Mouse (Mus musculus) forebrain, embryonic 12.5 days (tissue): ENCODE measurements around the gene H3f3a. TPM values are rescaled to one million over a fixed set of nuclear protein-coding genes. Genes with fewer than 3 reads are reported as not detected.
A peak's percentile ranks its signal among the peaks of the same experiment; 100 is the strongest.

Experiments
- ATAC-seq: fragments of 200-750 bp; cut with Nextera tagmentation; 2 replicates; pipeline ENCODE4 v1.8.0; 2017; ENCODE audit warnings: moderate TSS enrichment; ENCODE audit not compliant: low FRiP score
- H3K27ac ChIP-seq: fragments of 300-500 bp; sonication (generic); 2 replicates; pipeline ENCODE4 v1.5.1; 2016; ENCODE audit warnings: mild to moderate bottlenecking
- H3K27me3 ChIP-seq: fragments of 300-500 bp; sonication (generic); 2 replicates; pipeline ENCODE4 v1.6.1; 2016; ENCODE audit warnings: mild to moderate bottlenecking
- H3K36me3 ChIP-seq: fragments of 300-500 bp; sonication (generic); replicated peaks from 2 replicates; pipeline ENCODE4 v1.6.1; 2016; ENCODE audit warnings: mild to moderate bottlenecking
- H3K4me1 ChIP-seq: fragments of 300-500 bp; sonication (generic); 2 replicates; pipeline ENCODE4 v1.6.1; 2016
- H3K4me2 ChIP-seq: fragments of 300-500 bp; sonication (generic); 2 replicates; pipeline ENCODE4 v1.6.1; 2016; ENCODE audit warnings: mild to moderate bottlenecking, moderate library complexity
- H3K4me3 ChIP-seq: fragments of 300-500 bp; sonication (generic); replicated peaks from 2 replicates; pipeline ENCODE4 v1.5.1; 2016; ENCODE audit warnings: mild to moderate bottlenecking
- H3K9ac ChIP-seq: fragments of 300-500 bp; sonication (generic); 2 replicates; pipeline ENCODE4 v1.6.1; 2016; ENCODE audit warnings: mild to moderate bottlenecking
- H3K9me3 ChIP-seq: fragments of 300-500 bp; sonication (generic); 2 replicates; pipeline ENCODE4 v1.6.1; 2016
- WGBS: fragments of 180-500 bp; shearing (Covaris S2); methylation state at CpG from one replicate; pipeline ENCODE4 v1.1.7; 2016; 5-methylcytosine and 5-hydroxymethylcytosine counted together
- polyA plus RNA-seq: library from polyadenylated mRNA; unstranded; fragments of >200 nt; fragmentation: Nextera tagmentation; extraction: Ambion mirVana; gene quantifications from 2 replicates; pipeline ENCODE4 v1.2.1, GENCODE M21; 2016

Gene H3f3a
- polyA plus RNA-seq, 1 experiment from 2014 or later = 3,507 TPM

DNA sequence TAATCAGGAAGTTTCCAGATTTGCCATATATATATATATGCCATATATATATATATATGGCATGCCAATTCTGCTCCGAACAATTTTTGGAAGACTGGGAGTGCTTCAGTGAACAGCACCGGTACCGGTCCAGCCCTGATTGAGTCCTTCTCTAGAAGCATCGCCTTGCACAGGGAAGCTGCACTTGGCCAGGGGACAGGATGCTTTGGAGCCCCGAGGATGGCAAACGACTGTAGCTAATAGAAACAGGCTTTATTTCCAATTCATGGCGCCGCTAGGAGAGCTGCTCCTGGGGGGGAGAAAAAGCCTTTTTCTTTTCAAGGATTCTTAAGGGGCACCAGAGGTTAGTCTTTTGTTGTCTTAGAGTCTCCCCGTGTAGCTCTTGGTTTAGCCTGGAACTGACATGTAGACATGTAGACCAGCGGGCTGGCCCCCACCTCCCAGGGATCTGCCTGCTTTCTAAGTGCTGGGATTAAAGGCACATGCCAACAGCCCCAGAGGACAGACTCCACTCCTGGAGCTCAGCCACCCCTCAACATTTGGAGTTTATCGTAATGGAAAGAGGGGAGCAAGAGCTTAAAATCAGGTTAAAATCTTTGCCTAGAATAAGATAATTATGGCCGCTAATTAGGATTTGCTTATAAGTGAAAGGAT, 1.8 kb upstream of the H3f3a start:
- H3K27me3 ChIP-seq = no peaks in the 10 kb centered on the region
- H3K36me3 ChIP-seq = peaks cover 3% of the 10 kb centered on the region
- 0 out of 2 replicates have a peak overlapping the region, but pooled peaks have one; percentile 1 for H3K4me3 ChIP-seq
- 32% methylated on average over 12 of the region's 12 CpGs for WGBS
- peaks cover 26% of the 10 kb centered on the region for H3K4me1 ChIP-seq
- H3K4me2 ChIP-seq = peak overlapping the region; percentile 21
- no peaks in the 10 kb centered on the region for H3K9me3 ChIP-seq
- no peak for ATAC-seq
- peak overlapping the region; percentile 56 for H3K27ac ChIP-seq
- peak overlapping the region; percentile 51 for H3K9ac ChIP-seq

DNA sequence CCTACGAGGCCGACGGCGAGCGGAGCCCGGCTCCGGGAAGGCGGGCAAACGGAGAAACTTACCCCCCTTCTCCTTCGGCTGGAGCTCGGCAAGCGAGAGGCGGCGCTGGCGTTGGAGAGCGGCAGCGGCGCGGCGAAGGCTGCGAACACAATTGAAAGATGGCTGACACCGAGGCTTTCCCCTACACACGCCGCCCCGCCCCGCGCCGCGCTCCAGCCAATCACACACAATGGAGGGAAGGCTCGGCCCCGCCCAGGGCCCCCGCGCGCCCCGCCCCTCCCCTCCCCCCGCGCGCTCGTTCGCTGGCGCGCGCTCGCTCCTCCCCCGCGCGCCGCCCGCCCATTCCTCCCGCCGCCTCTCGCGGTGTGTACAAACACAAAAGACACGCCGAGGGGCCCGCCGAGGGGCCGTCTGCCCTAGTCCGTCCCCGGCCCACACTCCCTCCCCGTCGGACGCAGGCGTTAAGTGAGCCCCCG, 296 bp downstream of the H3f3a start:
- Histone ChIP-seq H3K9ac (peak overlapping the region; percentile 99), H3K4me2 (peak overlapping the region; percentile 72), H3K27ac (peak overlapping the region; percentile 99), H3K27me3 (no peaks in the 10 kb centered on the region), H3K9me3 (no peaks in the 10 kb centered on the region), H3K4me1 (peaks cover 39% of the 10 kb centered on the region), H3K4me3 (peak overlapping the region; percentile 91), H3K36me3 (peaks cover 22% of the 10 kb centered on the region)
- 1% methylated on average over 51 of the region's 65 CpGs for WGBS
- ATAC-seq = peak; percentile 95

DNA sequence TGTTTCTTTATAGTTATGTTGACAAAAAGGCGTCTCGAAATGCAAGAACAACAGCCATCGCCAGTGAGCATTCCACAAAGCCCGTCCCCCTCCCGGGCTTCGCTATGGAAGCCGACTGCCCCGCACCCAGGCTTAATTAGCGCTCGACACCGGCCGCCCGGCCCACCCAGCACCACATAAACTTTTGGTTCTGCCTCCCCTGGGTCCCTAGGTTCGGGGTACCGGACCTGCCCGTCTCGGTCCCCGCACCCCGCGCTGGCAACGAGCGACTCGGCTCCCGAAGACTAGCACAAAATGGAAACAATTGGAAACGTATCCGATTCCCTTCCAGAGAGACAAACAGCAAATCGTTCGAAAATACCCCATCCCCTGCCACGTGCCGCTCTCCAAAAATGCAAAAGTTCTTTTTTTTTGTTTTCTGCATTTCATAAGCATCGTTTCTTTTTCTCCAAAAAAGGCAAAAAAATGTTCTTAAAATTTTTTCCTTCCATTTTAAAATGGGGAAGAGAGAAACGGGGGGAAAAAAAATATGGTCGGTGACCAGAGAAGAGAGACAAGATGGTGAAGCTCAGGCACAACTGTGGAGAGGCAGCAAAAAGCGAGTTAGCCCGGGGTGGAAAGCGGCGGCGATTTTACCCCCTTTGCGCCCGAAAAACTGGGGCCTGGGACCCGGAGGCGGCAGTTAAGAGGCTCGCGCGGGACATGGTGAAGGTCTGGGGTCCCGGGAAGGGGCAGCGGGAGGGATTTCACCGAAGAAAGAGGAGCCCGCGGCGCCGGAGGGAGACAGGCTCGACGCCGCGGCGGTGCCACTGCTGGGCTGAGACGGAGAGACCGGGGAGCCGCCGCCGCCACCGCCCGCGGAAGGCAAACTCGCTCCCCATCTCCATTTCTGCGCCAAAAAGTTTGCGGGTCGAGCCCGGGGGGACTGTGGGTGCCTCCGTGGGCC, 1.0 kb downstream of the H3f3a start:
- peak; percentile 45 for ATAC-seq
- Histone ChIP-seq H3K9ac (peak overlapping the region; percentile 99), H3K27ac (peak overlapping the region; percentile 99), H3K4me3 (peak overlapping the region; percentile 91), H3K9me3 (no peaks in the 10 kb centered on the region), H3K27me3 (no peaks in the 10 kb centered on the region), H3K4me2 (peak overlapping the region; percentile 49), H3K4me1 (peaks cover 44% of the 10 kb centered on the region), H3K36me3 (peaks cover 28% of the 10 kb centered on the region)
- WGBS = under 1% methylated on average over 64 of the region's 71 CpGs

DNA sequence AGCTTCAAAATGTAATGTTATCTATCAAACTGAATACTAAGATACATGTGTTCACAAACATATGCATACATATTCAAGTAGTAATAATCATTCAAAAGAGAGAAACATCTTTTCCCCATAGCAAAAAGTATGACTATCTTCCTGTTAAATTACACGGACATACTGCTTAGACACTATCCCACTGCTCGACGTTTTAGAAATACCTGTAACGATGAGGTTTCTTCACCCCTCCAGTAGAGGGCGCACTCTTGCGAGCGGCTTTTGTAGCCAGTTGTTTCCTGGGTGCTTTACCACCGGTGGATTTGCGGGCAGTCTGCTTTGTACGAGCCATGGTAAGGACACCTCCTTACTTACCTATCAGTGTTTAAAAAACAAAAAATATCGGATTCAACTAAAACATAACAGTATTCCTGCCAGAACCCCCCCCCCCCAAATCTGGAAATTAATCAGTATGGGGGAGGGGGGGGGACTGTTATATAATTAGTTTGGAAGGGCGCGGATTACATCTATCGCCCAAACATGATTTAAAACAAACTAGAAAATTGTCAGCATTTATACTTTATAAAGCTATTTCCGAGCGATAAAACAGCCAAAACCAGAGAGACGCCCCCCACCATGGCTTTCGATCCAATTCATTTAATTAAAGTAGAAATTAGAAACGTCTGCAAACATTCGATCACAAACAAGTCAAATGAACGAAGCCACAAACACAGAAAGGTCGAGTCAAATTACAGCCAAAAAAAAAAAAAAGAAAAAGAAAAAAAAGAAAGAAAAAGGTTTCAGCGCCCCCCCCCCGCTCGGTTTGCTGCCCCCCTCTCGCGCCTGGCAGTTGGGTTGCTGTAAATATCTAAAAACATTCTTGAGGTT, 1.9 kb downstream of the H3f3a start:
- Histone ChIP-seq H3K27ac (peak overlapping the region; percentile 99), H3K27me3 (no peaks in the 10 kb centered on the region), H3K4me3 (peak overlapping the region; percentile 91), H3K9ac (peak overlapping the region; percentile 99), H3K9me3 (no peaks in the 10 kb centered on the region), H3K36me3 (peaks cover 37% of the 10 kb centered on the region), H3K4me1 (peaks cover 52% of the 10 kb centered on the region), H3K4me2 (peak overlapping the region; percentile 49)
- WGBS = 6% methylated on average over 27 of the region's 27 CpGs
- no peak for ATAC-seq

DNA sequence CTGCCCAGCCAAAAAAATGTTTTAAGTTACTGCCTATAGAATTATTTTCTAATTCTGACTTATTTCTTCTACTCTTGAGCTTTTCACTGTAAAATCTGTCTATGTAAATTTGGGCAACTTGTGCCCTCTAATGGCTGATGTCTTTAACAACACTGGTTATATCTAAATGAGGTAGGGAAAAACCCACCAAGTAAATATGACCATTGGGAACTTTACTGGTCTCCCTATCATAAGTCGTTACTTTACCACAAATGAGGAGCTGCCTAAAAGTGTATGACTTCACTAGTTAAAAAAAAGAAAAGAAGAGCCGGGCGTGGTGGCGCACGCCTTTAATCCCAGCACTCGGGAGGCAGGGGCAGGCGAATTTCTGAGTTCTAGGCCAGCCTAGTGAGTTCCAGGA, 2.8 kb downstream of the H3f3a start:
- H3K27me3 ChIP-seq = no peaks in the 10 kb centered on the region
- ATAC-seq = no peak
- peaks cover 45% of the 10 kb centered on the region for H3K36me3 ChIP-seq
- WGBS = 80% methylated on average over 7 of the region's 7 CpGs
- no peak overlapping the region for H3K27ac ChIP-seq
- H3K4me2 ChIP-seq = peak overlapping the region; percentile 49
- peak overlapping the region; percentile 91 for H3K4me3 ChIP-seq
- peaks cover 51% of the 10 kb centered on the region for H3K4me1 ChIP-seq
- no peak overlapping the region for H3K9ac ChIP-seq
- H3K9me3 ChIP-seq = no peaks in the 10 kb centered on the region

DNA sequence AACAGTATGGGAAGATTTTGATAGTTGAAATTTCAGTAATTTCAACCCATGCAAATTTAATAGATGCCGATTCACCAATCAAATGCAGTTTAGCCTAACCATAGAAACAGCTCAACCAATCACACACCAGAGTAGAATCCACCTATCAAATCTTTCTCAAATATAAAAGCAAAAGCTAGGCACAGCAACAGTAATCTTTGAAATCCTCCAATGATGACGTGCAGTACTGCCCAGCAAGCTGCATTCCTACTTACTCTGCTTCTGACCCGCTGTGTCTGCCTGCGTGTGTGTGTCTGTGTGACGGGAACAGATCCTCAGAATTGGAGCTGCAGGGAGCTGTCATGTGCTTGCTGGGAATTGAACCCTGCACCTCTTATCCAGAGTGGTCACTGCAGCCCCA, 4.9 kb downstream of the H3f3a start:
- Histone ChIP-seq H3K27ac (no peak overlapping the region), H3K27me3 (no peaks in the 10 kb centered on the region), H3K9me3 (no peaks in the 10 kb centered on the region), H3K36me3 (peaks cover 67% of the 10 kb centered on the region), H3K4me1 (peaks cover 33% of the 10 kb centered on the region), H3K4me3 (no peak overlapping the region), H3K4me2 (no peak overlapping the region), H3K9ac (no peak overlapping the region)
- WGBS = 81% methylated on average over 5 of the region's 5 CpGs
- ATAC-seq = no peak

DNA sequence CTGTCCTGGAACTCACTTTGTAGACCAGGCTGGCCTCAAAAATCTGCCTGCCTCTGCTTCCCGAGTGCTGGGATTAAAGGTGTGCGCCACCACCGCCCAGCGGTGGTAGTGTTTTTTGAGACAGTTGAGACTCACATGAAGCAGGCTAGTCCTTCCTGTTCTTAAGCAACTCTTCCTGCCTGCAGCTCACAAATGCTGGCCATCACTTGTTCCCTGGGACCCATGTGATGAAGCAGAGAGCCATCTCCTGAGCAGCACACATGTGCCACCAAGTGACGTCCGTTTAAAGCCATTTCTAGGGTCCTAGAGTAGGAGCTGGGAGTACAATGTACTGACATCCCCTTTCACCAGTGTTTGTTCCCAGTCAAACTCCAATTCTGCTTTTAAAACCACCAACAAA, 9.9 kb downstream of the H3f3a start:
- Histone ChIP-seq H3K27ac (no peak overlapping the region), H3K4me3 (no peak overlapping the region), H3K36me3 (peaks cover 83% of the 10 kb centered on the region), H3K9ac (no peak overlapping the region), H3K9me3 (no peaks in the 10 kb centered on the region), H3K4me1 (peaks cover 14% of the 10 kb centered on the region), H3K4me2 (no peak overlapping the region), H3K27me3 (no peaks in the 10 kb centered on the region)
- 89% methylated on average over 6 of the region's 6 CpGs for WGBS
- no peak for ATAC-seq

DNA sequence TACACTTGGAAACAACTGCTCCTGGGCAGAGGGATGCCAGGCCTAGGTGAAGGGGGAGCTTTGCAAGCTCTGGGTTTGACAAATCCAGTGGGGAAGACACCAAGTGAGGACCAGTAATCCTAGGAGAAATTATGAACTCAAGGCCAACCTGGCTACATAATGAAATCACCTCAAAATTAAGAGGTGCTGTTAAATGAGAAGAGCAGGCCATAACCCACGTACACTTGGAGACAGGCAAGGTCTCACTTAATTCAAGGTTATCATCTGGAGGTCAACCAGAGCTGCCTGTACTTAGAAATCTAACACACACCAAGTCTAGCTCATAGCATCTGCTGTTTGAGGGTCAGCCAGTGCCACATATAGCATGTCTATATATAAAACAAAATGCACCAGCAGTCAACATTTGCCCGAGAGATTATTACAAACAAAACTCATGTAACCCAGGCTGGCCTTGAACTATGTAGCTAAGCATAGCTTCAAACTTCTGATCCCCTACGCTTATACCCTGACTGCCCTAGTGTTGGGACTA, 12.2 kb downstream of the H3f3a start:
- Histone ChIP-seq H3K4me1 (no peaks in the 10 kb centered on the region), H3K4me3 (no peak overlapping the region), H3K4me2 (no peak overlapping the region), H3K27me3 (0 out of 2 replicates have a peak, but pooled peaks cover 4% of the 10 kb centered on the region), H3K27ac (no peak overlapping the region), H3K9ac (no peak overlapping the region), H3K9me3 (no peaks in the 10 kb centered on the region), H3K36me3 (peaks cover 62% of the 10 kb centered on the region)
- 0 out of 2 replicates have a peak, but pooled peaks have one; percentile 30 for ATAC-seq
- 89% methylated on average over 3 of the region's 3 CpGs for WGBS

DNA sequence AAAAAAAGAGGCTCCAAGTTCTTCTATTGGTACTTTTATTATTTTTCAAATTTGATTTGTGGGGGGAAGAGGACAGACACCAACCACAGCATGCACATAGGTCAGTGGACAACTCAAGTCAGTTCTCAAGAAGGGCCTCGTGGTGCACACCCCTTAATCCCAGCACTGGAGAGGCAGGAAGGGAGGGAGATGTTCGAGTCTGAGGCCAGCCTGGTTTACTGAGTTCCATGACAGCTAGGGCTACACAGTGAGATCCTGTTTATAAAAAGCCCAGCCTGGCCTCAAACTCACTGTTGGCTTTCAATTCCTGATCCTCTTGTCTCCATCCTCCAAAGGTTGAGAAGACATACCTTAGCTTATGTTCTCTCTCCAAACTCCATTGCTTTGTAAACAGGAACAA, 12.9 kb downstream of the H3f3a start:
- WGBS = 60% methylated on average over 2 of the region's 2 CpGs
- Histone ChIP-seq H3K9ac (no peak overlapping the region), H3K36me3 (peaks cover 55% of the 10 kb centered on the region), H3K27ac (no peak overlapping the region), H3K27me3 (0 out of 2 replicates have a peak, but pooled peaks cover 4% of the 10 kb centered on the region), H3K4me3 (no peak overlapping the region), H3K9me3 (no peaks in the 10 kb centered on the region), H3K4me2 (no peak overlapping the region), H3K4me1 (no peaks in the 10 kb centered on the region)
- ATAC-seq = no peak

DNA sequence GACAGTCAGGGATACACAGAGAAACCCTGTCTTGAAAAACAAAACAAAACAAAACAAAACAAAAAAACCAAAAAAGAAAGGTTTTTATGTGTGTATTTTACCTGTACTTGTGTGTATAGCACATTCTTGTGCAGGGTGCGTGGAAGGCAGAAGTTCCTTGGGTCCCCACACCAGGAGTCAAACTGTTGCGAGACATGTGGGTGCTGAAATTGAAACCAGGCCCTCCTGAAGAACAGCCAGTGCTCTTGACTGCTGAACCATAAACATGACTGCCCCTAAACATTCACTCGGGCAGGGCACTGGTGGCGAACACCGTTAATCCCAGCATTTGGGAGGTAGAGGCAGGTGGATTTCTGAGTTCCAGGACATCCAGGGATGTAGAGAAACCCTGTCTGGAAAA, 13.7 kb downstream of the H3f3a start:
- Histone ChIP-seq H3K27me3 (0 out of 2 replicates have a peak, but pooled peaks cover 4% of the 10 kb centered on the region), H3K4me3 (no peak overlapping the region), H3K27ac (no peak overlapping the region), H3K9ac (no peak overlapping the region), H3K9me3 (no peaks in the 10 kb centered on the region), H3K4me1 (no peaks in the 10 kb centered on the region), H3K36me3 (peaks cover 47% of the 10 kb centered on the region), H3K4me2 (no peak overlapping the region)
- ATAC-seq = no peak
- WGBS = 93% methylated on average over 5 of the region's 5 CpGs

DNA sequence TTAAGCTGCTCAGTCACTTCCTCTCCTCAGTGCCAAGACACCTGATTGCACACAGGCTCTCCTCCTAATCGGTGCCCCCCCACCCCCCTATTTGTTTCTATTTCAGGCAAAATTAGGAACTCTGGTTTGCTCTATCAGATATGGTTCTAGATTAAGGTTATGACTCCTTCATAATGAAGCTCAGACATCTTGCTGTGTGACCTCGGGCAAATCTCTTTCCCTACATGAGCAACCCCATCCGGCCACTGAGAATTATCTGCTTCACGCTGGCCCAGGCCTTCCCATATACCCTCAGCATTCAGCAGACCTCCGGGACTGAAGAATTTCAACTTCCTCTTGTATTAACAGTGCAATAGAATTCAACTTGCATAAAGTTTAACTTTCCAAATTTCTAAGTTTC, 14.5 kb downstream of the H3f3a start:
- Histone ChIP-seq H3K27ac (no peak overlapping the region), H3K4me3 (no peak overlapping the region), H3K27me3 (0 out of 2 replicates have a peak, but pooled peaks cover 4% of the 10 kb centered on the region), H3K36me3 (peaks cover 39% of the 10 kb centered on the region), H3K9ac (no peak overlapping the region), H3K4me1 (peaks cover 3% of the 10 kb centered on the region), H3K4me2 (no peak overlapping the region), H3K9me3 (no peaks in the 10 kb centered on the region)
- WGBS = 92% methylated on average over 5 of the region's 5 CpGs
- ATAC-seq = no peak
